ENCODE assay signal across 8 mouse cellular contexts in genomic region chr4:102511511-102511910, GRCm38 (mm10).
DNase-seq lines count a peak whose midpoint lies in the region; ATAC-seq and TF ChIP-seq lines count a peak whose summit lies in the region.

No protein-coding gene starts in this region.

- peak overlapping the region; percentile 39; the same call in 1 of the 2 replicates for H3K9ac ChIP-seq in hindbrain, embryonic 16.5 days (ENCODE audit: low read depth, low read length)

- H3K27ac ChIP-seq in cortical plate, adult 2 months (ENCODE audit: insufficient read depth, low read length) = peak overlapping the region; percentile 40
- H3K27ac ChIP-seq in hindbrain, embryonic 16.5 days (ENCODE audit: low read depth, low read length) = peak overlapping the region; percentile 61
- peak overlapping the region; percentile 62 for H3K27ac ChIP-seq in small intestine, adult 2 months (ENCODE audit: insufficient read depth, low read depth, low read length)

- TF ChIP-seq CTCF in cortical plate, adult 2 months (IDR thresholded peaks at IDR 0.05; ENCODE audit: extremely low read depth, insufficient read depth, low read length) = no peak
- TF ChIP-seq CTCF in small intestine, adult 2 months (IDR thresholded peaks at IDR 0.05; ENCODE audit: extremely low read depth, insufficient read length, insufficient replicate concordance, low read depth, low read length) = no peak

- 9% methylated on average over 11 of the region's 11 CpGs for WGBS in hindbrain, embryonic 16.5 days
- WGBS in small intestine, adult 2 months = 3% methylated on average over 11 of the region's 11 CpGs

- no peak for TF ChIP-seq POLR2A in cortical plate, adult 2 months (IDR thresholded peaks at IDR 0.05; ENCODE audit: extremely low read depth, insufficient read depth, low read length)
- TF ChIP-seq POLR2A in small intestine, adult 2 months (IDR thresholded peaks at IDR 0.05; ENCODE audit: low read depth, low read length) = no peak

- H3K4me3 ChIP-seq in cortical plate, adult 2 months (ENCODE audit: insufficient read depth, low read length) = no peak overlapping the region
- H3K4me3 ChIP-seq in hindbrain, embryonic 16.5 days (ENCODE audit: low read length) = no peak overlapping the region
- H3K4me3 ChIP-seq in small intestine, adult 2 months (ENCODE audit: low read depth, low read length) = peak overlapping the region; percentile 1; the same call in 1 of the 2 replicates

- H3K4me1 ChIP-seq in cortical plate, adult 2 months (ENCODE audit: control insufficient read depth, insufficient read depth, low read length) = peaks cover 3% of the 10 kb centered on the region; the same call in 1 of the 2 replicates
- peaks cover 15% of the 10 kb centered on the region for H3K4me1 ChIP-seq in hindbrain, embryonic 16.5 days (ENCODE audit: control insufficient read depth, insufficient read depth, low read depth, low read length)
- H3K4me1 ChIP-seq in small intestine, adult 2 months (ENCODE audit: control insufficient read depth, insufficient read depth, insufficient read length, low read length) = peaks cover 16% of the 10 kb centered on the region

- peak overlapping the region; percentile 45 for H3K4me2 ChIP-seq in hindbrain, embryonic 16.5 days (ENCODE audit: low read length)

- no peaks in the 10 kb centered on the region for H3K36me3 ChIP-seq in hindbrain, embryonic 16.5 days (ENCODE audit: control insufficient read depth, insufficient read depth, low read length)
- no peaks in the 10 kb centered on the region for H3K36me3 ChIP-seq in small intestine, adult 2 months (ENCODE audit: control insufficient read depth, insufficient read depth, low read length)

- peak; percentile 62 for DNase-seq in CD4-positive, CD25-positive, alpha-beta regulatory T cell, adult 2 months (ENCODE audit: low read depth, low spot score)
- peak; percentile 48 for DNase-seq in gastrocnemius, postnatal 10 days
- peak; percentile 64 for DNase-seq in left cerebral cortex, adult 9 months (ENCODE audit: low spot score in 2 of 2)
- DNase-seq in lung, postnatal 25 days (ENCODE audit: low spot score) = peak; percentile 60

- no peaks in the 10 kb centered on the region for H3K9me3 ChIP-seq in hindbrain, embryonic 16.5 days (ENCODE audit: control insufficient read depth, low read length)

- peak; percentile 75 for ATAC-seq in hindbrain, embryonic 16.5 days
- ATAC-seq in megakaryocyte-erythroid progenitor cell, adult 5-6 weeks (replicated peaks; ENCODE audit: low FRiP score, low TSS enrichment, poor library complexity, severe bottlenecking) = no peak; the same call in 1 of the 2 replicates

- H3K27me3 ChIP-seq in hindbrain, embryonic 16.5 days (replicated peaks; ENCODE audit: control insufficient read depth, insufficient read depth, low read length) = no peaks in the 10 kb centered on the region
- no peaks in the 10 kb centered on the region for H3K27me3 ChIP-seq in small intestine, adult 2 months (ENCODE audit: control insufficient read depth, insufficient read depth, low read length)
